Mouse (Mus musculus) embryonic facial prominence, embryonic 14.5 days (tissue): ENCODE measurements around the gene Scaf11. TPM values are rescaled to one million over a fixed set of nuclear protein-coding genes. Genes with fewer than 3 reads are reported as not detected.

Experiments
- ATAC-seq: fragments of 200-750 bp; cut with Nextera tagmentation; 2 replicates; pipeline ENCODE4 v1.8.0; 2017; ENCODE audit warnings: low read depth, moderate number of reproducible peaks, moderate TSS enrichment
- DNase-seq: peaks from one replicate; pipeline ENCODE4 v3.0.0-alpha.2; 2015; ENCODE audit warnings: low spot score
- H3K27ac ChIP-seq: fragments of 300-500 bp; sonication (generic); replicated peaks from 2 replicates; pipeline ENCODE4 v1.5.1; 2014; ENCODE audit warnings: low read depth, mild to moderate bottlenecking, low read length, moderate library complexity
- H3K27me3 ChIP-seq: fragments of 300-500 bp; sonication (generic); replicated peaks from 2 replicates; pipeline ENCODE4 v1.6.1; 2014; ENCODE audit warnings: low read length; ENCODE audit not compliant: control insufficient read depth, insufficient read depth
- H3K36me3 ChIP-seq: fragments of 300-500 bp; sonication (generic); 2 replicates; pipeline ENCODE4 v1.6.1; 2014; ENCODE audit warnings: low read length, mixed read lengths; ENCODE audit not compliant: control insufficient read depth, insufficient read depth
- H3K4me1 ChIP-seq: fragments of 300-500 bp; sonication (generic); 2 replicates; pipeline ENCODE4 v1.6.1; 2014; ENCODE audit warnings: antibody characterized with exemption, low read length; ENCODE audit not compliant: control insufficient read depth, insufficient read depth
- H3K4me2 ChIP-seq: fragments of 300-500 bp; sonication (generic); 2 replicates; pipeline ENCODE4 v1.6.1; 2014; ENCODE audit warnings: low read depth, mild to moderate bottlenecking, low read length, moderate library complexity, mixed read lengths
- H3K4me3 ChIP-seq: fragments of 300-500 bp; sonication (generic); 2 replicates; pipeline ENCODE4 v1.5.1; 2014; ENCODE audit warnings: low read depth, mild to moderate bottlenecking, low read length
- H3K9ac ChIP-seq: fragments of 300-500 bp; sonication (generic); 2 replicates; pipeline ENCODE4 v1.6.1; 2014; ENCODE audit warnings: low read depth, mild to moderate bottlenecking, low read length, moderate library complexity, mixed read lengths
- H3K9me3 ChIP-seq: fragments of 300-500 bp; sonication (generic); 2 replicates; pipeline ENCODE4 v1.6.1; 2016; ENCODE audit warnings: low read length; ENCODE audit not compliant: control insufficient read depth
- WGBS: fragments of 180-500 bp; shearing (Covaris S2); extraction: QIAGEN DNeasy Blood & Tissue Kit; methylation state at CpG from one replicate; pipeline ENCODE4 v1.1.7; 2014; 5-methylcytosine and 5-hydroxymethylcytosine counted together
- polyA plus RNA-seq: library from polyadenylated mRNA; unstranded; fragments of >200 nt; fragmentation: Nextera tagmentation; extraction: Ambion mirVana; gene quantifications from 2 replicates; pipeline ENCODE4 v1.2.1, GENCODE M21; 2014

Scaf11 gene
- polyA plus RNA-seq, 1 experiment from 2014 or later = 80.3 TPM

DNA sequence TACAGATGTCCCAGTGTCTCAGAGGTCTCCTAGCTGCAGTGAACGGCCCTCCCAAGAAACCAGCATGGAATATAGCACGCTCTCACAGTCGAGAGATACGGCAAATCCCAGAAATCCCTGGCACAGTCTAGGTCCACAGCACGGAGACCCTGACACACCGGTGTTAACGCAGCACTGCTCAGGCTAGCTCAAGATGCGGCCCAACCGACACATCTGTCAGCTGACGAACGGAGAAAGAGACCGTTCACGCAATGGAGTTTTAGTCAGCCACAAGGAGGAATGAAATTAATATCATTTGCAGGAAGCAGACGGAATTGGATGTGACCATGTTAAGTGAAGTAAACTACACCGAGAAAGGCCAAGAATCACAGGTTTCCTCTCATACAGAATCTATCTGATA lies 13.3 kb upstream of the Scaf11 start:
- H3K4me1 ChIP-seq = no peaks in the 10 kb centered on the region
- H3K4me3 ChIP-seq = no peak overlapping the region
- no peaks in the 10 kb centered on the region for H3K36me3 ChIP-seq
- WGBS = 91% methylated on average over 15 of the region's 15 CpGs
- DNase-seq (no peak), ATAC-seq (no peak)
- H3K27me3 ChIP-seq = no peaks in the 10 kb centered on the region
- no peak overlapping the region for H3K4me2 ChIP-seq
- no peak overlapping the region for H3K27ac ChIP-seq
- no peaks in the 10 kb centered on the region for H3K9me3 ChIP-seq
- no peak overlapping the region for H3K9ac ChIP-seq

DNA sequence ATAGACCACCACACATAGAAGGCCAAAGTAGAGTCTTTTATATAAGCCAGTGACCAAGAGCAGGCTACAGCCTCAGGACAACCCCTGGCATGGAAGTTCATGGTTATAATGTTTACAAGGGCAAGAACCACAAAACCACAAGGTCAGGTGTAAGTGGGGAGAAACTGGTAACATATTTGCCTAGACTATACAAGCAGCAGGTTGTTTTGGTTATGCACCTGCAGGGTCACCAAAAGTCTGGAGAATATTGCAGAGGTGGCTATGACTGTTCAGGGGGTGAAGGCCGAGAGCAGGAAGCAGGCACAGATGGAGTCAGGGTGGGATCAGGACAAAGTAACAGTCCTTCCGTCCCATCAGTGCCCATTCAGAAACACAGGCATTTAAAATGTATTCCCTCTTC lies 7.7 kb upstream of the Scaf11 start:
- 61% methylated on average over 2 of the region's 2 CpGs for WGBS
- no peak overlapping the region for H3K9ac ChIP-seq
- no peaks in the 10 kb centered on the region for H3K27me3 ChIP-seq
- H3K36me3 ChIP-seq = no peaks in the 10 kb centered on the region
- H3K4me1 ChIP-seq = no peaks in the 10 kb centered on the region
- H3K4me2 ChIP-seq = no peak overlapping the region
- H3K27ac ChIP-seq = no peak overlapping the region
- no peaks in the 10 kb centered on the region for H3K9me3 ChIP-seq
- ATAC-seq = no peak
- H3K4me3 ChIP-seq = no peak overlapping the region
- no peak for DNase-seq

DNA sequence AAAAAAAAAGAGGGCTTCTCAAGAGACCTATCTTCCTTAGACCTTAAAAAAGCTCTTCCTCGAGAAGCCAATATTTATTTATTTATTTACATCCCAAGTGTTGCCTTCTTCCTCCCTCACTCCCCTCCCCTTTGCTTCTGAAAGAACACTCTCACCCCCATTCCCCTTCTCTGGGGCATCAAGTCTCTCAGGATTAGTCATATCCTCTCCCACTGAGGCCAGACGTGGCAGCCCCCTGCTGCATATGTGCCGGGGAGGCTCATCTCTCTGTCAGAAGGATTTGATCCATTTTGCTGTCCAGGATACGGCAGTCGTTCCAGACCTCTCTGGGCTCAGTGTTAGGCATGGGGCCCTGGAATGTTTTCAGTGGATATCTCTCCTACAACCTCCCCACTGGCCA lies 7.2 kb upstream of the Scaf11 start:
- 76% methylated on average over 5 of the region's 5 CpGs for WGBS

DNA sequence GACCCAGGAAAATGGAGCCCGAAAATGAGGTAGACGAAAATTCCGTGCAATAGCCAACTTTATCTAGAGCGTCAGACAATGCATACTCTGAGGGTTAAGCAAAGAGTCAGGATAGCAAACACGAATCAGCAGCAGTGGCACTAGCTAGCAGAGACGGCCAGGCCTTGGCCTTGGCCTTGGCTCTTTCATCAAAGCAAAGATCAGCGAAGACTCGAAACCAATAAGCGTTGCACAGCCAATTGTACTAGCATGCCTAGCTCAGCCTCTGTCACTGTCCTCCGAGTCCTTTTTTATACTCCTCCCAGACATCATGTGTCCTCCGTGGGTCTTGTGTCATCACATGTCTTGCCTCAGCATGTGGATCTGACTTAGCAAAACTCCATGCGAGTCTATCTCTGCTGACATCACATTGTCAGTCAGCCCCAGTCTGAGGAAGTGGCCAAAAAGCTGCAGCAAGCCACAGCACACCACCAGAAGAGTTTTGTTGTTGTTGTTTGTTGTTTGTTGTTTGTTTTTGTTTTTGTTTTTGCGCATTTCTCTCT lies 5.8 kb upstream of the Scaf11 start:
- no peak overlapping the region for H3K27ac ChIP-seq
- no peaks in the 10 kb centered on the region for H3K27me3 ChIP-seq
- 90% methylated on average over 13 of the region's 13 CpGs for WGBS
- H3K4me1 ChIP-seq = peaks cover 6% of the 10 kb centered on the region; the same call in 1 of the 2 replicates
- no peak for DNase-seq
- no peaks in the 10 kb centered on the region for H3K9me3 ChIP-seq
- no peak overlapping the region for H3K4me2 ChIP-seq
- ATAC-seq = no peak
- H3K9ac ChIP-seq = no peak overlapping the region
- no peak overlapping the region for H3K4me3 ChIP-seq
- H3K36me3 ChIP-seq = no peaks in the 10 kb centered on the region

More for the DNA sequence above, 7.2 kb upstream of the Scaf11 start:
- Histone ChIP-seq H3K27me3 (no peaks in the 10 kb centered on the region), H3K4me1 (no peaks in the 10 kb centered on the region), H3K9ac (no peak overlapping the region), H3K4me2 (no peak overlapping the region), H3K4me3 (no peak overlapping the region), H3K27ac (no peak overlapping the region), H3K36me3 (no peaks in the 10 kb centered on the region), H3K9me3 (no peaks in the 10 kb centered on the region)
- no peak for DNase-seq
- ATAC-seq = no peak

DNA sequence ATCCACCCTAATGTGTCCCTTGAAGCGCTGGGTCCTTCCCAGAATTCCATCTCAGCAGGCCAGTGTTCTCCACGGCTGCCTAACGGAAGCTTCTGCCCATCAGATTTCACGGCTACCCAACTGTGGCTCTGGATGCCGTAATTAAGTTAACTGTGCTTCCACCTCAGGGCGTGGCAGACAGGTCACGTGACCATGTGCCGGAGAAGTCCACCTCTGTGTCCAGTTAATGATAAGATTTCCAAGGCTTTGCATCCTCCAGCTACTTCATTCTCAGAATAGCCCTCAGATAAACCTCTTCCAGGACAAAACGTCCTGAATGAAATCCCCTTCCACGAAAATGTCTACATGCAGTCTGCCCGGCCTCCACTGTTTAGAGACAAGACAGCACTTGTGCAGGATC lies 4.4 kb upstream of the Scaf11 start:
- no peaks in the 10 kb centered on the region for H3K27me3 ChIP-seq
- DNase-seq = no peak
- H3K9ac ChIP-seq = no peak overlapping the region
- H3K4me2 ChIP-seq = no peak overlapping the region
- no peak overlapping the region for H3K27ac ChIP-seq
- no peak for ATAC-seq
- 60% methylated on average over 11 of the region's 11 CpGs for WGBS
- no peaks in the 10 kb centered on the region for H3K9me3 ChIP-seq
- no peak overlapping the region for H3K4me3 ChIP-seq
- peaks cover 6% of the 10 kb centered on the region; the same call in 1 of the 2 replicates for H3K4me1 ChIP-seq
- no peaks in the 10 kb centered on the region for H3K36me3 ChIP-seq

DNA sequence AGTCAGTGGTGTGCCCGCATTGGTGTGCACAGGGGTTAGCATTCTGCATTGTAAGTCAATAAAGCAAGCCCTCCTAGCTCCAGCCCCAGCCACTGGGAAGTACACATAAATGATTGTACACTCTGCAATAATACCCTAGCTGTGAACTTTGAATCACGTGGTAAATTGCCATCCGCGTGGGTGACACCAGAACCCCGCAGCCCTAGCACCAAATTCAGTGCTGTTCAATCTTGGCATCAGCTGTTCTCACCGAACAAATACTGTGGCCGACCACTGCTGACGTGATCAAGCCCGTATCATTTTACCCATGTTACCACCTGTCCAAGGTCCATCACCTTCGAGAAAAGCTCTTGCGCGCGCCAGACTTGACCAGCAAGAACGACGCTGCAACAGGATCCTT lies 3.2 kb upstream of the Scaf11 start:
- DNase-seq = no peak
- peaks cover 11% of the 10 kb centered on the region for H3K4me1 ChIP-seq
- WGBS = 91% methylated on average over 15 of the region's 15 CpGs
- H3K9me3 ChIP-seq = no peaks in the 10 kb centered on the region
- ATAC-seq = no peak
- H3K4me2 ChIP-seq = no peak overlapping the region
- H3K36me3 ChIP-seq = no peaks in the 10 kb centered on the region
- no peak overlapping the region for H3K9ac ChIP-seq
- no peak overlapping the region for H3K4me3 ChIP-seq
- no peak overlapping the region for H3K27ac ChIP-seq
- no peaks in the 10 kb centered on the region for H3K27me3 ChIP-seq

DNA sequence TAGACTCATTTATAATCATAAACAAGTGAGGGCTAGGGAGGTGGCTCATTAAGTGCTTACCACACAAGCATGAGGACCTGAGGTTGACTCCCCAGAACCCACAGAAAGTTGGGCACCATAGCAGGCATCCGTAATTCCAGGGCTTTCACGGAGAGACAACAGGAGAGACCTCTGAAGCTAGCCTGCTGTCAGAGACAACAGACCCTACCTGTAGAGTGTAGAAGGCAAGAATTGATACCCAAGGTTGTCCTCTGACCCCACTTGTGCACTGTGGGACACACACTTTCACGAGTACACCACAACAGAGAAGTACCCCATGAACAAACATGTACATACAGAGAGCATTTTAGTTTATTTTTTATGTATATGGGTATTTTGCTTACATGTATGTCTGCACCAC lies 2.0 kb upstream of the Scaf11 start:
- no peak overlapping the region for H3K4me3 ChIP-seq
- 84% methylated on average over 3 of the region's 3 CpGs for WGBS
- H3K9ac ChIP-seq = no peak overlapping the region
- peaks cover 9% of the 10 kb centered on the region; the same call in 1 of the 2 replicates for H3K36me3 ChIP-seq
- ATAC-seq (no peak), DNase-seq (no peak)
- H3K4me1 ChIP-seq = peaks cover 21% of the 10 kb centered on the region
- H3K27me3 ChIP-seq = no peaks in the 10 kb centered on the region
- no peaks in the 10 kb centered on the region for H3K9me3 ChIP-seq
- no peak overlapping the region for H3K4me2 ChIP-seq
- H3K27ac ChIP-seq = no peak overlapping the region

DNA sequence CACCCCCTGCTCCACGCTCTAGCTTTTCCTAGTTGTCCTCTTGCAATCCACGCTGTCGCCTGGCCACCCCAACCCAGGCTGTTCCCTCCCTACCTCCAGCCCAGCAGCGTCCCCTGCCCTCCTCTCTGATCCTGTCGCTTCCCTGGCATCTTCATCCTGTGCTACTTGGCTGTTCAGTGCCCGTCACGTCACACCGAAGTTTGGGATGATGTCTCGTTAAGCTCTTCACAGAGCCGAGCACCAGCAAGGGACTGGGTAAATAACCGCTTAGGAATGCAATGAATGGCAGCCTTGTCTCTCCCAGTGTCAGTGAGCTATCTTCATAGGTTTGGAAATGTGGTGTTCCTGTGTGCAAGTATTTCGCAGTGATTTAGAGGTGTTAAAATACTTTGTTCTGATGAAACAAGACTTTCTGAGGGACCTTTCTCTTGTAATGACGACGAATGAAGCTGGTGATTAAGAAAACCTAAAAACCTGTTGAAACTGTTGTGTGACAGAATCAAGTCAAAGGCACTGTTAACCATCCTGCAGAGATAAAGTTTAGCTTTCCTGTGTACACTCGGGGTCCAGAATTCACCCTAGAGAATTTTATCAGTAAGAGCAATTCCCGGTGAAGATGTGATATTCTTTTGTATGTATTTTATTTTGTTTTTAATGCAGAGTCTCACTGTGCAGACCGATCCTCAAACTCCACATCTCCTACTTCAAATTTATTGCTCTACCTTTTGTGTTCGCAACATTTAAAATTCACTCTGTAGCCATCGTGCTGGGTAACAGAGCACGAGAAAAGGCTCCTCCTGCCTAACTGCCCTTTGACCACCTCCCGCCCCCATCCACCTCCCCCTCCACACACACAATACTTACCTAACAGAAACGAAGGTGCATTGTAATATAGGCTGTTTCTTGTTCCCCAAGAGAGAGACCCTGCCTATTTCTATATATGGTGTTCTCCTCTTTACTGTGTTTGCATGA lies 1.2 kb upstream of the Scaf11 start:
- peaks cover 26% of the 10 kb centered on the region for H3K4me1 ChIP-seq
- no peaks in the 10 kb centered on the region for H3K9me3 ChIP-seq
- ATAC-seq (peak; percentile 28), DNase-seq (peak; percentile 57)
- WGBS = 11% methylated on average over 22 of the region's 22 CpGs
- peak overlapping the region; percentile 80 for H3K4me2 ChIP-seq
- peaks cover 15% of the 10 kb centered on the region; the same call in 1 of the 2 replicates for H3K36me3 ChIP-seq
- H3K27me3 ChIP-seq = no peaks in the 10 kb centered on the region
- H3K4me3 ChIP-seq = peak overlapping the region; percentile 93
- peak overlapping the region; percentile 79 for H3K9ac ChIP-seq
- H3K27ac ChIP-seq = peak overlapping the region; percentile 100
